Mouse (Mus musculus): ENCODE results near the gene Kirrel3.

- TF ChIP-seq CTCF (IDR thresholded peaks at IDR 0.05): no peak
- no peak for TF ChIP-seq EP300 (IDR thresholded peaks at IDR 0.05)
Measured at GRCm38 (mm10) chr9:34607976-34608375, 122.3 kb downstream of the Kirrel3 start.

Measured in lung, postnatal 0 days (tissue).